Mouse (Mus musculus): Measurements from ENCODE around the gene Mfge8. TPM values are rescaled to one million over a fixed set of nuclear protein-coding genes. Genes with fewer than 3 reads are reported as not detected.
A peak's percentile ranks its signal among the peaks of the same experiment; 100 is the strongest.

Gene Mfge8
- polyA plus RNA-seq, 1 experiment, result 191 TPM

- no peaks in the 10 kb centered on the region for H3K36me3 ChIP-seq (ENCODE audit: control insufficient read depth, insufficient read depth, low read length)
- peak overlapping the region; percentile 5; the same call in 1 of the 2 replicates for H3K4me3 ChIP-seq (ENCODE audit: insufficient read depth, low read depth, low read length)
- no peak for DNase-seq
- no peaks in the 10 kb centered on the region for H3K27me3 ChIP-seq (replicated peaks; ENCODE audit: control insufficient read depth, insufficient read depth, low read length)
- H3K4me1 ChIP-seq (ENCODE audit: control insufficient read depth, insufficient read depth, low read length), result no peaks in the 10 kb centered on the region
- WGBS, result 17% methylated on average over 13 of the region's 13 CpGs
- TF ChIP-seq CTCF (conservative IDR thresholded peaks at IDR 0.05; ENCODE audit: insufficient read depth, insufficient read length, low read depth, low read length), result no peak
- no peak for TF ChIP-seq POLR2A (IDR thresholded peaks at IDR 0.05; ENCODE audit: low read depth, low read length)
- no peak overlapping the region for H3K27ac ChIP-seq (ENCODE audit: insufficient read depth, low read depth, low read length)
These were observed 18.5 kb downstream of the Mfge8 start for GRCm38 (mm10) chr7:79130385-79130784.

GRCm38 (mm10) chr7:79129883-79130282, 19.0 kb downstream of the Mfge8 start:
- no peak for DNase-seq
- Histone ChIP-seq H3K4me1 (ENCODE audit: control insufficient read depth, insufficient read depth, low read length) (no peaks in the 10 kb centered on the region), H3K27me3 (replicated peaks; ENCODE audit: control insufficient read depth, insufficient read depth, low read length) (no peaks in the 10 kb centered on the region), H3K36me3 (ENCODE audit: control insufficient read depth, insufficient read depth, low read length) (no peaks in the 10 kb centered on the region), H3K4me3 (ENCODE audit: insufficient read depth, low read depth, low read length) (no peak overlapping the region), H3K27ac (ENCODE audit: insufficient read depth, low read depth, low read length) (no peak overlapping the region)
- TF ChIP-seq CTCF (conservative IDR thresholded peaks at IDR 0.05; ENCODE audit: insufficient read depth, insufficient read length, low read depth, low read length) (no peak), POLR2A (IDR thresholded peaks at IDR 0.05; ENCODE audit: low read depth, low read length) (no peak)
- WGBS, result 31% methylated on average over 8 of the region's 8 CpGs

GRCm38 (mm10) chr7:79123465-79123864, 25.4 kb downstream of the Mfge8 start:
- no peak for DNase-seq
- TF ChIP-seq POLR2A (IDR thresholded peaks at IDR 0.05; ENCODE audit: low read depth, low read length) (no peak), CTCF (conservative IDR thresholded peaks at IDR 0.05; ENCODE audit: insufficient read depth, insufficient read length, low read depth, low read length) (no peak)

GRCm38 (mm10) chr7:79113848-79114247, 35.0 kb downstream of the Mfge8 start:
- DNase-seq, result no peak
- no peak for TF ChIP-seq CTCF (conservative IDR thresholded peaks at IDR 0.05; ENCODE audit: insufficient read depth, insufficient read length, low read depth, low read length)

More at GRCm38 (mm10) chr7:79123465-79123864, 25.4 kb downstream of the Mfge8 start:
- Histone ChIP-seq H3K36me3 (ENCODE audit: control insufficient read depth, insufficient read depth, low read length) (no peaks in the 10 kb centered on the region), H3K27me3 (replicated peaks; ENCODE audit: control insufficient read depth, insufficient read depth, low read length) (no peaks in the 10 kb centered on the region), H3K27ac (ENCODE audit: insufficient read depth, low read depth, low read length) (no peak overlapping the region), H3K4me3 (ENCODE audit: insufficient read depth, low read depth, low read length) (no peak overlapping the region), H3K4me1 (ENCODE audit: control insufficient read depth, insufficient read depth, low read length) (no peaks in the 10 kb centered on the region)
- WGBS, result 77% methylated on average over 5 of the region's 5 CpGs

GRCm38 (mm10) chr7:79096492-79096891, 52.4 kb downstream of the Mfge8 start:
- DNase-seq, result no peak
- H3K36me3 ChIP-seq (ENCODE audit: control insufficient read depth, insufficient read depth, low read length), result no peaks in the 10 kb centered on the region
- H3K27me3 ChIP-seq (replicated peaks; ENCODE audit: control insufficient read depth, insufficient read depth, low read length), result no peaks in the 10 kb centered on the region
- TF ChIP-seq CTCF (conservative IDR thresholded peaks at IDR 0.05; ENCODE audit: insufficient read depth, insufficient read length, low read depth, low read length) (no peak), POLR2A (IDR thresholded peaks at IDR 0.05; ENCODE audit: low read depth, low read length) (no peak)
- WGBS, result 75% methylated on average over 5 of the region's 5 CpGs
- H3K27ac ChIP-seq (ENCODE audit: insufficient read depth, low read depth, low read length), result no peak overlapping the region
- no peak overlapping the region for H3K4me3 ChIP-seq (ENCODE audit: insufficient read depth, low read depth, low read length)
- H3K4me1 ChIP-seq (ENCODE audit: control insufficient read depth, insufficient read depth, low read length), result no peaks in the 10 kb centered on the region

More at GRCm38 (mm10) chr7:79113848-79114247, 35.0 kb downstream of the Mfge8 start:
- 35% methylated on average over 4 of the region's 4 CpGs for WGBS
- Histone ChIP-seq H3K36me3 (ENCODE audit: control insufficient read depth, insufficient read depth, low read length) (no peaks in the 10 kb centered on the region), H3K27me3 (replicated peaks; ENCODE audit: control insufficient read depth, insufficient read depth, low read length) (no peaks in the 10 kb centered on the region), H3K4me3 (ENCODE audit: insufficient read depth, low read depth, low read length) (no peak overlapping the region), H3K27ac (ENCODE audit: insufficient read depth, low read depth, low read length) (no peak overlapping the region), H3K4me1 (ENCODE audit: control insufficient read depth, insufficient read depth, low read length) (no peaks in the 10 kb centered on the region)

GRCm38 (mm10) chr7:79089111-79089510, 59.7 kb downstream of the Mfge8 start:
- TF ChIP-seq CTCF (conservative IDR thresholded peaks at IDR 0.05; ENCODE audit: insufficient read depth, insufficient read length, low read depth, low read length) (0 out of 2 replicates have a peak, but pooled peaks have one; percentile 16), POLR2A (IDR thresholded peaks at IDR 0.05; ENCODE audit: low read depth, low read length) (no peak)
- Histone ChIP-seq H3K36me3 (ENCODE audit: control insufficient read depth, insufficient read depth, low read length) (no peaks in the 10 kb centered on the region), H3K27me3 (replicated peaks; ENCODE audit: control insufficient read depth, insufficient read depth, low read length) (no peaks in the 10 kb centered on the region), H3K4me3 (ENCODE audit: insufficient read depth, low read depth, low read length) (no peak overlapping the region), H3K27ac (ENCODE audit: insufficient read depth, low read depth, low read length) (no peak overlapping the region), H3K4me1 (ENCODE audit: control insufficient read depth, insufficient read depth, low read length) (no peaks in the 10 kb centered on the region)
- DNase-seq, result peak; percentile 12
- WGBS, result 86% methylated on average over 4 of the region's 4 CpGs

Other genes starting within 250 kb of the Mfge8 start
- gene Isg20, start 235.6 kb downstream of the Mfge8 start, polyA plus RNA-seq (2012; rRNA removed), result 10.9 and 12.5 TPM in 2 replicates
- not detected in 2 replicates for gene Acan, start 95.6 kb downstream of the Mfge8 start, polyA plus RNA-seq (2012; rRNA removed)
- 1.6 and 3.1 TPM in 2 replicates for gene Hapln3, start 18.0 kb downstream of the Mfge8 start, polyA plus RNA-seq (2012; rRNA removed)
- gene Abhd2, start 124.1 kb upstream of the Mfge8 start, polyA plus RNA-seq (2012; rRNA removed), result 29.4 and 33.3 TPM in 2 replicates
- 0.33 TPM in 1 of 2 replicates, not detected in the other for gene Rlbp1, start 238.0 kb upstream of the Mfge8 start, polyA plus RNA-seq (2012; rRNA removed)
- gene Fanci, start 242.9 kb upstream of the Mfge8 start, polyA plus RNA-seq (2012; rRNA removed), result 0.10 and 0.17 TPM in 2 replicates

Data from kidney, adult 2 months (tissue).